Mouse (Mus musculus): ENCODE results near the gene Rbms3. TPM values are rescaled to one million over a fixed set of nuclear protein-coding genes. Genes with fewer than 3 reads are reported as not detected.

Gene Rbms3
- polyA plus RNA-seq, 1 experiment from 2014 or later, result 45.9 TPM

- H3K4me2 ChIP-seq (ENCODE audit: low read depth, low read length), result no peak overlapping the region
- no peak overlapping the region for H3K9ac ChIP-seq (replicated peaks; ENCODE audit: low read length)
- no peaks in the 10 kb centered on the region for H3K27me3 ChIP-seq (ENCODE audit: control insufficient read depth, insufficient read depth, low read length)
- no peak overlapping the region; the same call in 1 of the 2 replicates for H3K27ac ChIP-seq (replicated peaks; ENCODE audit: low read depth, low read length)
- H3K9me3 ChIP-seq (replicated peaks; ENCODE audit: control insufficient read depth, low read length), result no peaks in the 10 kb centered on the region
- H3K36me3 ChIP-seq (replicated peaks; ENCODE audit: control insufficient read depth, insufficient read depth, low read depth, low read length), result no peaks in the 10 kb centered on the region
- H3K4me1 ChIP-seq (ENCODE audit: control insufficient read depth, insufficient read depth, low read length), result no peaks in the 10 kb centered on the region
- 24% methylated on average over 8 of the region's 8 CpGs for WGBS
- ATAC-seq (replicated peaks; ENCODE audit: insufficient number of reproducible peaks, low FRiP score, low TSS enrichment, low read depth), result no peak; the same call in 1 of the 2 replicates
- H3K4me3 ChIP-seq (ENCODE audit: low read depth, low read length), result no peak overlapping the region
- DNase-seq (ENCODE audit: low spot score), result peak; percentile 82
Observed at GRCm38 (mm10) chr9:116556641-116557040, 1073.1 kb downstream of the Rbms3 start.

DNA sequence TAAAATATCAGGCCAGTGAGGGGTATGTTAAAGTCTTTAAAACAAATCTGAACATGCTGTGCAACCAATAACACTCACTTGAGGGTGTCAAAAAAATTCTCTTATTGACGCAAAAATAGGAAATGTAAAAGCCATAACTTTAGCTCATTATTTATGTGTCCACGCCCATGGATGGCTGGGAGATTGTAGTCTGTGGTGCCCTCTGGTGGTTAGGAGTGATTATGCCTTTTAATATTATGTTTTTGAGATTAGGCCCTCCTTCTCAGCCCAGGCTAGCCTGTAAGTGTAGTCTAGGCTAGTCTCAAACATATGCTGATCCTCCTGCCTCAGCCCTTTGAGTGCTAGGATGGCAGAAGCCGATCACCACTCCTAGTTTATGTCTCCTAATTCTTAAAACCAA lies 1076.5 kb downstream of the Rbms3 start:
- Histone ChIP-seq H3K27me3 (ENCODE audit: control insufficient read depth, insufficient read depth, low read length) (no peaks in the 10 kb centered on the region), H3K4me3 (ENCODE audit: low read depth, low read length) (no peak overlapping the region), H3K4me2 (ENCODE audit: low read depth, low read length) (no peak overlapping the region), H3K9me3 (replicated peaks; ENCODE audit: control insufficient read depth, low read length) (no peaks in the 10 kb centered on the region), H3K36me3 (replicated peaks; ENCODE audit: control insufficient read depth, insufficient read depth, low read depth, low read length) (no peaks in the 10 kb centered on the region), H3K27ac (replicated peaks; ENCODE audit: low read depth, low read length) (no peak overlapping the region), H3K9ac (replicated peaks; ENCODE audit: low read length) (no peak overlapping the region), H3K4me1 (ENCODE audit: control insufficient read depth, insufficient read depth, low read length) (no peaks in the 10 kb centered on the region)
- peak; percentile 27 for DNase-seq (ENCODE audit: low spot score)
- no peak for ATAC-seq (replicated peaks; ENCODE audit: insufficient number of reproducible peaks, low FRiP score, low TSS enrichment, low read depth)
- WGBS, result 92% methylated on average over 3 of the region's 3 CpGs

DNA sequence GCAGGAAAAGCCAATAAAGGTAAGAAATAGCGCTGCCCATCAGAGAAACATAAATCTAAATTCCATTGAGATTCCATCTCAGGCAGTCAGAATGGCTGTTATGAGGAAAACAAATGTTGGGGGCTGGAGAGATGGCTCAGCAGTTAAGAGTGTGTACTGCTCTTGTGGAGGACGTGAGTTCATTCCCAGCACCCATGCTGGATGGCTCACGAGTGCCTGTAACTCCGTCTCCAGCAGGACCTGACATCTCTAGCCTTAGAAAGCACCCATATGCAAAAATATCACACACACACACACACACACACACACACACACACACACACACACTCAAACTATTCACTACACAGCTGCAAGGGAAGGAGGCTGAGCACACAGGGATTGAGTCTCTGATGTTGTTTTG lies 1083.6 kb downstream of the Rbms3 start:
- H3K4me2 ChIP-seq (ENCODE audit: low read depth, low read length), result no peak overlapping the region
- WGBS, result 91% methylated on average over 4 of the region's 4 CpGs
- no peaks in the 10 kb centered on the region for H3K36me3 ChIP-seq (replicated peaks; ENCODE audit: control insufficient read depth, insufficient read depth, low read depth, low read length)
- no peak overlapping the region for H3K9ac ChIP-seq (replicated peaks; ENCODE audit: low read length)
- H3K4me3 ChIP-seq (ENCODE audit: low read depth, low read length), result no peak overlapping the region
- no peak overlapping the region for H3K27ac ChIP-seq (replicated peaks; ENCODE audit: low read depth, low read length)
- H3K27me3 ChIP-seq (ENCODE audit: control insufficient read depth, insufficient read depth, low read length), result no peaks in the 10 kb centered on the region
- no peaks in the 10 kb centered on the region for H3K4me1 ChIP-seq (ENCODE audit: control insufficient read depth, insufficient read depth, low read length)
- no peak for DNase-seq (ENCODE audit: low spot score)
- no peak for ATAC-seq (replicated peaks; ENCODE audit: insufficient number of reproducible peaks, low FRiP score, low TSS enrichment, low read depth)
- H3K9me3 ChIP-seq (replicated peaks; ENCODE audit: control insufficient read depth, low read length), result no peaks in the 10 kb centered on the region

DNA sequence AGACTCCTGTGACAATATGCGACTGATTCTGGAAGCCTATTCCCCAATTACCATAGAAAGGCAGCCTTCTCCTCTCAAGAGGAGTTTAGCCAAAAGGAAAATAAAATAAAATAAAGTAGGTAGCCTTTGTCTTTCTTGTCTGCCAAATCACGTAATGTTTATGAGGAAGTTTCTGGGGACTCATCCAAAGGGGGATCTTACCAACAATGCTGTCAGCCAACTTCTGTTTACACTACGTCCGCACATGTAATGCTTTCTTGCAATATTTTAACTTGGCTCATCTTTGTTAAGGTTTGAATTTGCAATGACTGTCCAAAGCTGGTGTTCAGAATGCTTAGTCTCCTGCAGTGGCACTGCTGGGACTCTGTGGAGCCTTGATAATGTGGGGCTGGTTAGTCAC lies 1086.9 kb downstream of the Rbms3 start:
- no peak overlapping the region for H3K4me3 ChIP-seq (ENCODE audit: low read depth, low read length)
- no peaks in the 10 kb centered on the region for H3K4me1 ChIP-seq (ENCODE audit: control insufficient read depth, insufficient read depth, low read length)
- H3K9ac ChIP-seq (replicated peaks; ENCODE audit: low read length), result no peak overlapping the region
- H3K36me3 ChIP-seq (replicated peaks; ENCODE audit: control insufficient read depth, insufficient read depth, low read depth, low read length), result no peaks in the 10 kb centered on the region
- H3K27ac ChIP-seq (replicated peaks; ENCODE audit: low read depth, low read length), result no peak overlapping the region
- H3K9me3 ChIP-seq (replicated peaks; ENCODE audit: control insufficient read depth, low read length), result no peaks in the 10 kb centered on the region
- no peaks in the 10 kb centered on the region for H3K27me3 ChIP-seq (ENCODE audit: control insufficient read depth, insufficient read depth, low read length)
- ATAC-seq (replicated peaks; ENCODE audit: insufficient number of reproducible peaks, low FRiP score, low TSS enrichment, low read depth) (no peak), DNase-seq (ENCODE audit: low spot score) (no peak)
- WGBS, result 85% methylated on average over 4 of the region's 4 CpGs
- no peak overlapping the region for H3K4me2 ChIP-seq (ENCODE audit: low read depth, low read length)

- Histone ChIP-seq H3K4me1 (ENCODE audit: control insufficient read depth, insufficient read depth, low read length) (no peaks in the 10 kb centered on the region), H3K9ac (replicated peaks; ENCODE audit: low read length) (no peak overlapping the region), H3K9me3 (replicated peaks; ENCODE audit: control insufficient read depth, low read length) (no peaks in the 10 kb centered on the region), H3K27ac (replicated peaks; ENCODE audit: low read depth, low read length) (no peak overlapping the region), H3K27me3 (ENCODE audit: control insufficient read depth, insufficient read depth, low read length) (no peaks in the 10 kb centered on the region), H3K4me2 (ENCODE audit: low read depth, low read length) (no peak overlapping the region), H3K36me3 (replicated peaks; ENCODE audit: control insufficient read depth, insufficient read depth, low read depth, low read length) (no peaks in the 10 kb centered on the region), H3K4me3 (ENCODE audit: low read depth, low read length) (no peak overlapping the region)
- 82% methylated on average over 7 of the region's 7 CpGs for WGBS
- ATAC-seq (replicated peaks; ENCODE audit: insufficient number of reproducible peaks, low FRiP score, low TSS enrichment, low read depth) (no peak), DNase-seq (ENCODE audit: low spot score) (no peak)
Observed at GRCm38 (mm10) chr9:116541976-116542375, 1087.7 kb downstream of the Rbms3 start.

DNA sequence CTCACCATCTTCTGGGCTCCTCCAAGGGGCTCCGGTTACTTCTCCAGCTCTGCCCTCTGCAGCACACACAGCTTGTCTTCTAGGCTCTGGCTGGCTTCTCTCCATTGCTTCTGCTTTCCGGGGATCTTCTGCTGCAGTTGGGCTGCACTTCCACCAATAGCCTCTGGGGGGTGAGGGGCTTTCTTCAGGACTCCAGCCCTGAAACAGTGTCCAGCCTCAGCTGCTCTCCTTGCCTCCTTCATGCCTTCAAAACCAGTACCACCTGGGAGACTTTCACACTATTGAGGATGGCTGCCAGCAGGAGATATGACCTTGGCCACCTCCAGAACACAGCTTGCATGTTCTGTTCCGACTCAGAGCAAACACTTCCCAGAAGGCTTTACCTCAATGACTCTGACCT lies 1094.0 kb downstream of the Rbms3 start:
- Histone ChIP-seq H3K9ac (replicated peaks; ENCODE audit: low read length) (no peak overlapping the region), H3K4me2 (ENCODE audit: low read depth, low read length) (no peak overlapping the region)

GRCm38 (mm10) chr9:116533381-116533780 lies 1096.3 kb downstream of the Rbms3 start:
- no peak for DNase-seq (ENCODE audit: low spot score)
- Histone ChIP-seq H3K9ac (replicated peaks; ENCODE audit: low read length) (no peak overlapping the region), H3K27me3 (ENCODE audit: control insufficient read depth, insufficient read depth, low read length) (no peaks in the 10 kb centered on the region), H3K36me3 (replicated peaks; ENCODE audit: control insufficient read depth, insufficient read depth, low read depth, low read length) (no peaks in the 10 kb centered on the region), H3K4me1 (ENCODE audit: control insufficient read depth, insufficient read depth, low read length) (no peaks in the 10 kb centered on the region), H3K4me3 (ENCODE audit: low read depth, low read length) (no peak overlapping the region), H3K27ac (replicated peaks; ENCODE audit: low read depth, low read length) (no peak overlapping the region), H3K9me3 (replicated peaks; ENCODE audit: control insufficient read depth, low read length) (no peaks in the 10 kb centered on the region), H3K4me2 (ENCODE audit: low read depth, low read length) (no peak overlapping the region)
- ATAC-seq (replicated peaks; ENCODE audit: insufficient number of reproducible peaks, low FRiP score, low TSS enrichment, low read depth), result no peak
- WGBS, result 83% methylated on average over 5 of the region's 5 CpGs

More for the DNA sequence above, 1094.0 kb downstream of the Rbms3 start:
- Histone ChIP-seq H3K27ac (replicated peaks; ENCODE audit: low read depth, low read length) (no peak overlapping the region), H3K9me3 (replicated peaks; ENCODE audit: control insufficient read depth, low read length) (no peaks in the 10 kb centered on the region), H3K4me1 (ENCODE audit: control insufficient read depth, insufficient read depth, low read length) (no peaks in the 10 kb centered on the region), H3K4me3 (ENCODE audit: low read depth, low read length) (no peak overlapping the region), H3K36me3 (replicated peaks; ENCODE audit: control insufficient read depth, insufficient read depth, low read depth, low read length) (no peaks in the 10 kb centered on the region), H3K27me3 (ENCODE audit: control insufficient read depth, insufficient read depth, low read length) (no peaks in the 10 kb centered on the region)
- DNase-seq (ENCODE audit: low spot score), result peak; percentile 47
- WGBS, result 69% methylated on average over 3 of the region's 3 CpGs
- ATAC-seq (replicated peaks; ENCODE audit: insufficient number of reproducible peaks, low FRiP score, low TSS enrichment, low read depth), result no peak

DNA sequence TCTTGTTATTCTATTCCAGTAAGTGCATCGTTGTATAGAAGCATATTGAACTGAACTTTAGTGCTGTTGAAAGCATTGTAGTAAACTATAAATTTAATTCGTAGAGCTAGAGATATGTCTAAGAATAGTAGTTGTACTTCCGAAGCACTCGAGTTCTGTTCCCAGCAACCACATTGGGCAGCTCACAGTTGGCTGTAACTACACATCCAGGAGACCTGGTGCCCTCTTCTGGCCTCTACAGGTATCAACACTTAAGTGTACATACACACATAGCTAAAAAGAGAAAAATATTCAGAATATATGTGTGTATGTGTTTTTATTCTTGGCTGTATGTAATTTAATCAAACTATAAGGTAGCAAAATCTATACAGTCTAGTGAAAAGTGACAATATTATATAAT lies 1098.6 kb downstream of the Rbms3 start:
- Histone ChIP-seq H3K4me3 (ENCODE audit: low read depth, low read length) (no peak overlapping the region), H3K36me3 (replicated peaks; ENCODE audit: control insufficient read depth, insufficient read depth, low read depth, low read length) (no peaks in the 10 kb centered on the region), H3K4me1 (ENCODE audit: control insufficient read depth, insufficient read depth, low read length) (no peaks in the 10 kb centered on the region), H3K4me2 (ENCODE audit: low read depth, low read length) (no peak overlapping the region), H3K9ac (replicated peaks; ENCODE audit: low read length) (no peak overlapping the region), H3K27ac (replicated peaks; ENCODE audit: low read depth, low read length) (no peak overlapping the region), H3K27me3 (ENCODE audit: control insufficient read depth, insufficient read depth, low read length) (no peaks in the 10 kb centered on the region), H3K9me3 (replicated peaks; ENCODE audit: control insufficient read depth, low read length) (no peaks in the 10 kb centered on the region)
- no peak for ATAC-seq (replicated peaks; ENCODE audit: insufficient number of reproducible peaks, low FRiP score, low TSS enrichment, low read depth)
- no peak for DNase-seq (ENCODE audit: low spot score)
- 96% methylated on average over 4 of the region's 4 CpGs for WGBS
